Mouse (Mus musculus) heart, adult 2 months (tissue): ENCODE measurements around the gene Coa6.

Experiments
- CTCF ChIP-seq: fragments of 200-600 bp; IDR thresholded peaks from 2 replicates; pipeline ENCODE4 v1.8.1; 2022; ENCODE audit warnings: antibody characterized with exemption, mild to moderate bottlenecking, moderate library complexity
- EP300 ChIP-seq: fragments of 200-500 bp; IDR thresholded peaks from 2 replicates; pipeline ENCODE4 v1.6.1; 2011; ENCODE audit warnings: low read depth, low read length, control low read depth; ENCODE audit not compliant: insufficient read depth
- POLR2A ChIP-seq: fragments of 200-500 bp; IDR thresholded peaks from 2 replicates; pipeline ENCODE4 v1.6.1; 2011; ENCODE audit warnings: mild to moderate bottlenecking, low read depth, low read length, control low read depth; ENCODE audit not compliant: insufficient read depth

- peak; percentile 69 for TF ChIP-seq CTCF
- TF ChIP-seq EP300 = no peak
- TF ChIP-seq POLR2A = no peak
Measured at GRCm38 (mm10) chr8:126398349-126398748, 24.0 kb upstream of the Coa6 start.
